Mouse (Mus musculus) thymus, postnatal 25 days (tissue): ENCODE data around the gene Fam172a.

ENCODE experiments used
- DNase-seq: peaks from one replicate; pipeline ENCODE4 v3.0.0; 2022

Gene Fam172a

GRCm38 (mm10) chr13:77976248-77976647, 274.4 kb downstream of the Fam172a start:
- no peak for DNase-seq

GRCm38 (mm10) chr13:77977121-77977520, 275.3 kb downstream of the Fam172a start:
- DNase-seq, result no peak

GRCm38 (mm10) chr13:77982105-77982851, 280.4 kb downstream of the Fam172a start:
- DNase-seq, result no peak

GRCm38 (mm10) chr13:77982852-77983202, 281.0 kb downstream of the Fam172a start:
- DNase-seq, result no peak

- DNase-seq, result no peak
These were observed 289.5 kb downstream of the Fam172a start for GRCm38 (mm10) chr13:77991189-77991886.

GRCm38 (mm10) chr13:78004649-78005048, 302.8 kb downstream of the Fam172a start:
- no peak for DNase-seq

GRCm38 (mm10) chr13:78005344-78005743, 303.5 kb downstream of the Fam172a start:
- no peak for DNase-seq

GRCm38 (mm10) chr13:78010176-78010575, 308.3 kb downstream of the Fam172a start:
- no peak for DNase-seq

GRCm38 (mm10) chr13:78024683-78025294, 323.0 kb downstream of the Fam172a start, which contains the start of gene Pou5f2:
Pou5f2 (plus strand) TSS chr13:78024902.
- peak; percentile 22 for DNase-seq

GRCm38 (mm10) chr13:78032821-78033220, 331.0 kb downstream of the Fam172a start:
- DNase-seq, result no peak

- DNase-seq, result no peak
These were observed 335.4 kb downstream of the Fam172a start for GRCm38 (mm10) chr13:78037203-78037602.

- no peak for DNase-seq
These were observed 341.4 kb downstream of the Fam172a start for GRCm38 (mm10) chr13:78043203-78043602.

GRCm38 (mm10) chr13:78045116-78045515, 343.3 kb downstream of the Fam172a start:
- no peak for DNase-seq

- DNase-seq, result no peak
These were observed 385.9 kb downstream of the Fam172a start for GRCm38 (mm10) chr13:78087751-78088150.

GRCm38 (mm10) chr13:78090701-78091100, 388.9 kb downstream of the Fam172a start:
- DNase-seq, result no peak

- DNase-seq, result no peak
These were observed 390.1 kb downstream of the Fam172a start for GRCm38 (mm10) chr13:78091949-78092348.

GRCm38 (mm10) chr13:78094352-78094751, 392.5 kb downstream of the Fam172a start:
- no peak for DNase-seq

GRCm38 (mm10) chr13:78095071-78095973, 393.5 kb downstream of the Fam172a start:
- DNase-seq, result no peak

- no peak for DNase-seq
These were observed 397.1 kb downstream of the Fam172a start for GRCm38 (mm10) chr13:78098858-78099445.

GRCm38 (mm10) chr13:78099746-78100530, 398.1 kb downstream of the Fam172a start:
- no peak for DNase-seq

GRCm38 (mm10) chr13:78100664-78101063, 398.8 kb downstream of the Fam172a start:
- DNase-seq, result no peak

- DNase-seq, result no peak
These were observed 400.5 kb downstream of the Fam172a start for GRCm38 (mm10) chr13:78102337-78102736.
